Mouse (Mus musculus) bone marrow macrophage, adult 2 months (primary cell): ENCODE data around the gene Fam151a.

Experiments
- CTCF ChIP-seq: IDR thresholded peaks from 2 replicates; pipeline ENCODE4 v1.5.1; 2012; ENCODE audit warnings: low read depth, mild to moderate bottlenecking, low read length, moderate library complexity
- POLR2A ChIP-seq: IDR thresholded peaks from 2 replicates; pipeline ENCODE4 v1.6.1; 2012; ENCODE audit warnings: mild to moderate bottlenecking, low read depth, low read length, borderline replicate concordance

DNA sequence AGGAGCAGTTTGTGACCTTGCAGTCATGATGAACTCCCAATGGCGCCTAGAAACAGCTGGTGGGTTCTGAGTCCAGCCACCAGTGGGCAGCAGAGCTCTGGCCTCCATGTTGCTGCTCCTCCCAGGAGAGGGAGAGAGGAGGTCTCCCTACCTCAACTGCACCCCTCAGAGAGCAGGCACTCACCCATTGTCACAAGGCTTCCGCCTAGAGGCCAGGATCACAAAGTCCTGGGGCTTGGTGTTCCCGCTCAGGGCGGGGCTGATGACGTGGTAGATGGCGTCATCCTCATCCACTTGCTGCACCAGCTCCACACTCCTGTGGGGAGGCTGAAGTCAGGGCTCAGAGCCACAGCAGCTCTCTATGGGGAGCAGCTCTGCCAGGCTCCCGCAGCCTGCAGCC lies 16.0 kb downstream of the Fam151a start:
- 0 out of 2 replicates have a peak, but pooled peaks have one; percentile 14 for TF ChIP-seq CTCF
- no peak for TF ChIP-seq POLR2A
